ENCODE assay signal across 8 mouse cellular contexts in the genomic region with DNA sequence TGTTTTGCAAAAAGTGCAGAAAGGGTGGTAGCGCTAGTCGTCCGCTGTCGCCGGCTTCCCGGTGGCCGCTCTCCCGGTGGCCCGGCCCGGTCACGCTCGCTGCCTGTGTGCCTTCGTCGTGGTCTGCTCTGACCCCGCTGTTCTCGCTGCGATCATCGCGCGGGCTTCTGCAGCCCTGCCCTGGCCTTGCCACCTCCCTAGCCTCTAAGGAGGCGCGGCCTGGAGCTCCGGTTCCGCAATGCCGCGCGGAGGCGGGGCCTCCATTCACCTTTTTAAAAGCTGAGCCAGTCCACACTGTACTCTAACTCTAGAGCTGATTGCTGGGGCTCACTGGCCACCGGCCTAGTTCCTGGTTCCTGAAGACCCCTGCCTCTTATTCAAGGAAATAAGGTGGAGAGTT. TPM values are rescaled to one million over a fixed set of nuclear protein-coding genes. Genes with fewer than 3 reads are reported as not detected.
DNase-seq lines count a peak whose midpoint lies in the region; ATAC-seq lines count a peak whose summit lies in the region.

No protein-coding gene starts in this region.

- no peaks in the 10 kb centered on the region; the same call in 1 of the 2 replicates for H3K36me3 ChIP-seq in embryonic facial prominence, embryonic 13.5 days
- no peaks in the 10 kb centered on the region; the same call in 1 of the 2 replicates for H3K36me3 ChIP-seq in heart, embryonic 12.5 days
- no peaks in the 10 kb centered on the region; the same call in 1 of the 2 replicates for H3K36me3 ChIP-seq in kidney, embryonic 15.5 days

- no peaks in the 10 kb centered on the region for H3K27me3 ChIP-seq in embryonic facial prominence, embryonic 13.5 days
- no peaks in the 10 kb centered on the region for H3K27me3 ChIP-seq in heart, embryonic 12.5 days (replicated peaks)
- no peaks in the 10 kb centered on the region for H3K27me3 ChIP-seq in kidney, embryonic 15.5 days

- WGBS in embryonic facial prominence, embryonic 13.5 days: 1% methylated on average over 29 of the region's 29 CpGs
- WGBS in heart, embryonic 12.5 days: under 1% methylated on average over 29 of the region's 29 CpGs
- under 1% methylated on average over 29 of the region's 29 CpGs for WGBS in kidney, embryonic 15.5 days

- peak overlapping the region; percentile 81 for H3K9ac ChIP-seq in embryonic facial prominence, embryonic 13.5 days
- H3K9ac ChIP-seq in heart, embryonic 12.5 days: peak overlapping the region; percentile 75
- H3K9ac ChIP-seq in kidney, embryonic 15.5 days: peak overlapping the region; percentile 63

- peak overlapping the region; percentile 78 for H3K4me2 ChIP-seq in embryonic facial prominence, embryonic 13.5 days
- peak overlapping the region; percentile 86 for H3K4me2 ChIP-seq in heart, embryonic 12.5 days
- peak overlapping the region; percentile 76 for H3K4me2 ChIP-seq in kidney, embryonic 15.5 days

- peaks cover 11% of the 10 kb centered on the region for H3K4me1 ChIP-seq in embryonic facial prominence, embryonic 13.5 days
- H3K4me1 ChIP-seq in heart, embryonic 12.5 days (replicated peaks): peaks cover 9% of the 10 kb centered on the region; the same call in 1 of the 2 replicates
- peaks cover 8% of the 10 kb centered on the region for H3K4me1 ChIP-seq in kidney, embryonic 15.5 days

- peak overlapping the region; percentile 52 for H3K4me3 ChIP-seq in embryonic facial prominence, embryonic 13.5 days
- H3K4me3 ChIP-seq in heart, embryonic 12.5 days: peak overlapping the region; percentile 53
- H3K4me3 ChIP-seq in kidney, embryonic 15.5 days (replicated peaks): peak overlapping the region; percentile 48

- ATAC-seq in CD4-positive, CD25-positive, alpha-beta regulatory T cell, adult 4 months: peak; percentile 64
- peak; percentile 52; the same call in 1 of the 2 replicates for ATAC-seq in embryonic facial prominence, embryonic 13.5 days (ENCODE audit: insufficient number of reproducible peaks, insufficient read depth, low FRiP score, low TSS enrichment, low read depth)
- peak; percentile 87 for ATAC-seq in heart, embryonic 12.5 days (ENCODE audit: insufficient number of reproducible peaks, low FRiP score)
- peak; percentile 91 for ATAC-seq in kidney, embryonic 15.5 days (replicated peaks; ENCODE audit: low FRiP score)

- DNase-seq in adrenal gland, postnatal 4 days (ENCODE audit: low spot score in 2 of 2): peak; percentile 45 to 49
- DNase-seq in lung, postnatal 36 days: peak; percentile 82
- peak; percentile 16 for DNase-seq in retina, adult 2 months (ENCODE audit: low read depth, low spot score)
- peak; percentile 57 to 66 for DNase-seq in urinary bladder, postnatal 4 days (ENCODE audit: low spot score in 2 of 2)

- no peaks in the 10 kb centered on the region for H3K9me3 ChIP-seq in embryonic facial prominence, embryonic 13.5 days
- H3K9me3 ChIP-seq in heart, embryonic 12.5 days (replicated peaks): no peaks in the 10 kb centered on the region
- no peaks in the 10 kb centered on the region for H3K9me3 ChIP-seq in kidney, embryonic 15.5 days (replicated peaks)

- no peak overlapping the region for H3K27ac ChIP-seq in embryonic facial prominence, embryonic 13.5 days
- peak overlapping the region; percentile 20; the same call in 1 of the 2 replicates for H3K27ac ChIP-seq in heart, embryonic 12.5 days (ENCODE audit: poor library complexity, severe bottlenecking)
- H3K27ac ChIP-seq in kidney, embryonic 15.5 days: 0 out of 2 replicates have a peak overlapping the region, but pooled peaks have one; percentile 45

RNA-seq across cellular contexts. Expression of gene Hsf5, which starts 22.2 kb away (rescaled TPM):
- polyA plus RNA-seq in CD4-positive, CD25-positive, alpha-beta regulatory T cell, adult 4 months (2017; shearing (Covaris generic)): under 1 TPM; 0.17 to 0.19 TPM
- total RNA-seq in adrenal gland, postnatal 4 days (2021): under 1 TPM; 0.17 TPM
- polyA plus RNA-seq in embryonic facial prominence, embryonic 13.5 days (2015; fragmentation: Nextera tagmentation; extraction: Ambion mirVana): 0.23 and 0.25 TPM in 2 replicates
- 0.13 and 0.15 TPM in 2 replicates for polyA plus RNA-seq in heart, embryonic 12.5 days (2016; fragmentation: Nextera tagmentation; extraction: Ambion mirVana)
- 0.26 TPM in 2 replicates for polyA plus RNA-seq in kidney, embryonic 15.5 days (2015; fragmentation: Nextera tagmentation; extraction: Ambion mirVana)

RNA-seq across cellular contexts. Expression of gene Rnf43, which starts 23.3 kb away (rescaled TPM):
- 10 to 100 TPM; 24.9 to 25.4 TPM for polyA plus RNA-seq in CD4-positive, CD25-positive, alpha-beta regulatory T cell, adult 4 months (2017; shearing (Covaris generic))
- total RNA-seq in adrenal gland, postnatal 4 days (2021): 1 to 10 TPM; 4.4 to 5.7 TPM
- polyA plus RNA-seq in embryonic facial prominence, embryonic 13.5 days (2015; fragmentation: Nextera tagmentation; extraction: Ambion mirVana): 7.1 and 8.7 TPM in 2 replicates
- 1.4 and 1.9 TPM in 2 replicates for polyA plus RNA-seq in heart, embryonic 12.5 days (2016; fragmentation: Nextera tagmentation; extraction: Ambion mirVana)
- polyA plus RNA-seq in kidney, embryonic 15.5 days (2015; fragmentation: Nextera tagmentation; extraction: Ambion mirVana): 6.7 and 6.8 TPM in 2 replicates

RNA-seq across cellular contexts. Expression of gene Mtmr4, which starts 47.2 kb away (rescaled TPM):
- 10 to 100 TPM in 1 of 2 experiments, 1 to 10 TPM in 1; 8.8 to 22.1 TPM for polyA plus RNA-seq in CD4-positive, CD25-positive, alpha-beta regulatory T cell, adult 4 months (2017; shearing (Covaris generic))
- 10 to 100 TPM; 29.1 to 33.1 TPM for total RNA-seq in adrenal gland, postnatal 4 days (2021)
- 31.9 and 35.2 TPM in 2 replicates for polyA plus RNA-seq in embryonic facial prominence, embryonic 13.5 days (2015; fragmentation: Nextera tagmentation; extraction: Ambion mirVana)
- 21.9 and 27.3 TPM in 2 replicates for polyA plus RNA-seq in heart, embryonic 12.5 days (2016; fragmentation: Nextera tagmentation; extraction: Ambion mirVana)
- 38.5 and 39.4 TPM in 2 replicates for polyA plus RNA-seq in kidney, embryonic 15.5 days (2015; fragmentation: Nextera tagmentation; extraction: Ambion mirVana)

Comparison
In these comparisons a context has a peak if more than half of its experiments do, and no peak if none do; other contexts are left out.
1. DNase-seq: peak in every context shown above with its lines; median percentile 82 in lung, postnatal 36 days; 62 in urinary bladder, postnatal 4 days; 47 in adrenal gland, postnatal 4 days; 16 in retina, adult 2 months.